Mouse (Mus musculus): ENCODE data around the gene D13Ertd608e. TPM values are rescaled to one million over a fixed set of nuclear protein-coding genes. Genes with fewer than 3 reads are reported as not detected.
"Not testable (repeated sequence)": the region's sequence is repeated elsewhere in the genome, so short reads cannot be mapped to it uniquely, and the experiment has no call there.

Gene D13Ertd608e
- total and polyA plus RNA-seq, 3 experiments: not detected

- Histone ChIP-seq H3K4me3 (ENCODE audit: low read depth, low read length) (no peak overlapping the region), H3K9me3 (replicated peaks) (no peaks in the 10 kb centered on the region), H3K36me3 (replicated peaks) (no peaks in the 10 kb centered on the region), H3K27me3 (ENCODE audit: insufficient read depth, low read length) (0 out of 2 replicates have a peak, but pooled peaks cover 2% of the 10 kb centered on the region), H3K4me1 (ENCODE audit: insufficient read depth, low read depth, low read length) (peaks cover 3% of the 10 kb centered on the region; the same call in 1 of the 2 replicates)
- no peak for ATAC-seq (ENCODE audit: extremely low read depth, insufficient number of reproducible peaks, low FRiP score, poor library complexity, severe bottlenecking)
- no peak for TF ChIP-seq POLR2AphosphoS5 (IDR thresholded peaks at IDR 0.05; ENCODE audit: insufficient replicate concordance, low read depth, low read length)
- TF ChIP-seq GATA1 (IDR thresholded peaks at IDR 0.05; ENCODE audit: borderline replicate concordance, low read length): no peak
- no peak for TF ChIP-seq CTCF (IDR thresholded peaks at IDR 0.05; ENCODE audit: low read depth, low read length)
- TF ChIP-seq TAL1 (conservative IDR thresholded peaks at IDR 0.05; ENCODE audit: low read depth, low read length): no peak
- TF ChIP-seq GATA2 (IDR thresholded peaks at IDR 0.05; ENCODE audit: borderline replicate concordance, low read depth, low read length): no peak
- no peak for DNase-seq (ENCODE audit: low spot score)
Measured at GRCm38 (mm10) chr13:119797656-119798055, 38.1 kb upstream of the D13Ertd608e start.

DNA sequence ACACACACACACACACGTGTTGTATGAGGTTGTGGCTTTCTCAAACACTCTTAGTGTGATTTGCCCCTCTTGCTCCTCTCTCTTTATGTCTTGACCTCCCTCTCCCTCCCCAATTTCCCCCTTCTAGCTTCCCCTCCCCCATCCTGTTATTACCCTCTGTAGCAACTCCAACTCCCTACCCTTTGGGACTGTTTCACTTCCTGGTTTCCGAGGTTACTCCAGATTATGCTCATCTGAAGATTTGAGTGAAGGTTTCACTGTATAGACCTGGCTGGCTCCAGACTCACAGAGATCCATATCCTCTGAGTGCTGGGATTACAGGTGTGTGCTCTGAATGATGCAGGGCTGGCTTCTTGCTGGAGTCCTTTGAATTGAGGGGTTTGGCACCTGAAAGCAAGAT lies 26.9 kb upstream of the D13Ertd608e start:
- no peak for ATAC-seq (ENCODE audit: extremely low read depth, insufficient number of reproducible peaks, low FRiP score, poor library complexity, severe bottlenecking)
- H3K9me3 ChIP-seq (replicated peaks): no peaks in the 10 kb centered on the region

GRCm38 (mm10) chr13:119810031-119810430 lies 25.8 kb upstream of the D13Ertd608e start:
- ATAC-seq (ENCODE audit: extremely low read depth, insufficient number of reproducible peaks, low FRiP score, poor library complexity, severe bottlenecking) (no peak), DNase-seq (ENCODE audit: low spot score) (no peak)
- Histone ChIP-seq H3K9me3 (replicated peaks) (no peaks in the 10 kb centered on the region), H3K36me3 (replicated peaks) (no peaks in the 10 kb centered on the region), H3K27me3 (ENCODE audit: insufficient read depth, low read length) (peaks cover 22% of the 10 kb centered on the region), H3K4me3 (ENCODE audit: low read depth, low read length) (no peak overlapping the region), H3K4me1 (ENCODE audit: insufficient read depth, low read depth, low read length) (no peaks in the 10 kb centered on the region)
- no peak for TF ChIP-seq POLR2AphosphoS5 (IDR thresholded peaks at IDR 0.05; ENCODE audit: insufficient replicate concordance, low read depth, low read length)
- no peak for TF ChIP-seq GATA2 (IDR thresholded peaks at IDR 0.05; ENCODE audit: borderline replicate concordance, low read depth, low read length)
- no peak for TF ChIP-seq GATA1 (IDR thresholded peaks at IDR 0.05; ENCODE audit: borderline replicate concordance, low read length)
- no peak for TF ChIP-seq CTCF (IDR thresholded peaks at IDR 0.05; ENCODE audit: low read depth, low read length)
- no peak for TF ChIP-seq TAL1 (conservative IDR thresholded peaks at IDR 0.05; ENCODE audit: low read depth, low read length)

More for the DNA sequence above, 26.9 kb upstream of the D13Ertd608e start:
- peaks cover 23% of the 10 kb centered on the region for H3K27me3 ChIP-seq (ENCODE audit: insufficient read depth, low read length)
- no peaks in the 10 kb centered on the region for H3K36me3 ChIP-seq (replicated peaks)
- no peak overlapping the region for H3K4me3 ChIP-seq (ENCODE audit: low read depth, low read length)
- DNase-seq (ENCODE audit: low spot score): no peak
- no peaks in the 10 kb centered on the region for H3K4me1 ChIP-seq (ENCODE audit: insufficient read depth, low read depth, low read length)
- no peak for TF ChIP-seq GATA1 (IDR thresholded peaks at IDR 0.05; ENCODE audit: borderline replicate concordance, low read length)
- no peak for TF ChIP-seq POLR2AphosphoS5 (IDR thresholded peaks at IDR 0.05; ENCODE audit: insufficient replicate concordance, low read depth, low read length)
- TF ChIP-seq CTCF (IDR thresholded peaks at IDR 0.05; ENCODE audit: low read depth, low read length): no peak
- TF ChIP-seq GATA2 (IDR thresholded peaks at IDR 0.05; ENCODE audit: borderline replicate concordance, low read depth, low read length): no peak
- TF ChIP-seq TAL1 (conservative IDR thresholded peaks at IDR 0.05; ENCODE audit: low read depth, low read length): no peak

DNA sequence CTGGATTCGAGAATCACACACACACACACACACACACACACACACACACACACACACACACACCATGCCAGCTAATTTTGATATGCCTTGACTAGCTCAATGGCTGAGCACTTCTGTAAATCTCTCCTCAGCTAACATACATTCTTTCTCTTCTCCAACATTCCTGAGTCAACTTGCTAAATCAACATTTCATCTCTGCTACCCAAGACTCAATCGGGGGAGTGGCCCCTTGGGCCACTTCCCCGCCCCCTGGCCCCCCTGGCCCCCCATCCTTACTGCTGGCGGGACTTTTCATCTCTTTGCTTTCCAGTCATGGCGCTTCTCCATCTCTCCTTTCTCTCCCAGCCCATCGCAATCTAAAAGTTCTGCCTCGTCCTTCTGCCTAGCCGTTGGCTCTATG lies 19.0 kb upstream of the D13Ertd608e start:
- Histone ChIP-seq H3K9me3 (replicated peaks) (no peaks in the 10 kb centered on the region), H3K27me3 (ENCODE audit: insufficient read depth, low read length) (0 out of 2 replicates have a peak, but pooled peaks cover 5% of the 10 kb centered on the region), H3K4me3 (ENCODE audit: low read depth, low read length) (no peak overlapping the region), H3K4me1 (ENCODE audit: insufficient read depth, low read depth, low read length) (no peaks in the 10 kb centered on the region), H3K36me3 (replicated peaks) (no peaks in the 10 kb centered on the region)
- DNase-seq (ENCODE audit: low spot score) (no peak), ATAC-seq (ENCODE audit: extremely low read depth, insufficient number of reproducible peaks, low FRiP score, poor library complexity, severe bottlenecking) (no peak)
- no peak for TF ChIP-seq GATA1 (IDR thresholded peaks at IDR 0.05; ENCODE audit: borderline replicate concordance, low read length)
- TF ChIP-seq CTCF (IDR thresholded peaks at IDR 0.05; ENCODE audit: low read depth, low read length): no peak
- TF ChIP-seq TAL1 (conservative IDR thresholded peaks at IDR 0.05; ENCODE audit: low read depth, low read length): no peak
- no peak for TF ChIP-seq GATA2 (IDR thresholded peaks at IDR 0.05; ENCODE audit: borderline replicate concordance, low read depth, low read length)
- TF ChIP-seq POLR2AphosphoS5 (IDR thresholded peaks at IDR 0.05; ENCODE audit: insufficient replicate concordance, low read depth, low read length): no peak

DNA sequence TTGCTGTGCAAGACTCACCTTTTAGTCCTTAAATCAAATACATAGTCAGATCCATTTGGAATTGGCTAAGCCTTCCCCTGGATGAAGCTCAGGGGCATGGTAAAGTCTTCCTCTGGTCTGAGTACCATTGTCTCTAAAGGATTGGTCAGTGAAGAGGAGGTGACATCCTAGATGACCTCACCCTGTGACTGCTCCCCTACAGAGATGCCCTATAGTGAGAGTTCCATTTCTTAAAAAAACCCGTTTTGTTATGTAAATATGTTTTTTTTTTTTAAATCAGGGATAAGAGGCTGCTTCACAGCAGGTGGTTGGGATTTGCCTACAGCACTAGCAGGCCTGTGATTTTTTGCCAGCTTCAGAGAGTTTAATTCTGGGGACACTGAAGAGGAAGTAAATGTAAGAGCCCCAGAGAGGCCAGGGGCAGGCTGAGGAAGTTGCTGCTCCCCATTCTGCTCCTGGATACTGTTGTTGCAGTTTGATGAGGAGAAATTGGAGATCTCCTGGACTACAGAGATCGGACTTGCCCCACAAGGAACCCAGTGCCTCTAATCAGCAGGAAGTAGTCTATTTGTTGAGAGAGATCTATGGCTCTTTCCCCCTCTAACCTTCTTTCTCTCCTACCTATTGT lies 18.1 kb upstream of the D13Ertd608e start:
- H3K36me3 ChIP-seq (replicated peaks): no peaks in the 10 kb centered on the region
- DNase-seq (ENCODE audit: low spot score) (no peak), ATAC-seq (ENCODE audit: extremely low read depth, insufficient number of reproducible peaks, low FRiP score, poor library complexity, severe bottlenecking) (no peak)
- H3K27me3 ChIP-seq (ENCODE audit: insufficient read depth, low read length): 0 out of 2 replicates have a peak, but pooled peaks cover under 1% of the 10 kb centered on the region
- no peaks in the 10 kb centered on the region for H3K9me3 ChIP-seq (replicated peaks)
- no peak overlapping the region for H3K4me3 ChIP-seq (ENCODE audit: low read depth, low read length)
- no peak for TF ChIP-seq CTCF (IDR thresholded peaks at IDR 0.05; ENCODE audit: low read depth, low read length)
- no peaks in the 10 kb centered on the region for H3K4me1 ChIP-seq (ENCODE audit: insufficient read depth, low read depth, low read length)

GRCm38 (mm10) chr13:119830116-119830515 lies 5.7 kb upstream of the D13Ertd608e start, which contains the start of gene AF067063:
AF067063 (minus strand) TSS chr13:119830216.
- not testable (repeated sequence) for H3K27me3 ChIP-seq (ENCODE audit: insufficient read depth, low read length); H3K36me3 ChIP-seq (replicated peaks); ATAC-seq (ENCODE audit: extremely low read depth, insufficient number of reproducible peaks, low FRiP score, poor library complexity, severe bottlenecking); DNase-seq (ENCODE audit: low spot score); H3K4me1 ChIP-seq (ENCODE audit: insufficient read depth, low read depth, low read length); H3K4me3 ChIP-seq (ENCODE audit: low read depth, low read length); H3K9me3 ChIP-seq (replicated peaks)

- H3K4me3 ChIP-seq (ENCODE audit: low read depth, low read length); H3K27me3 ChIP-seq (ENCODE audit: insufficient read depth, low read length); DNase-seq (ENCODE audit: low spot score); ATAC-seq (ENCODE audit: extremely low read depth, insufficient number of reproducible peaks, low FRiP score, poor library complexity, severe bottlenecking); H3K36me3 ChIP-seq (replicated peaks); H3K9me3 ChIP-seq (replicated peaks); H3K4me1 ChIP-seq (ENCODE audit: insufficient read depth, low read depth, low read length): not testable (repeated sequence)
Measured at GRCm38 (mm10) chr13:119836324-119836811, 562 bp downstream of the D13Ertd608e start.

- not testable (repeated sequence) for ATAC-seq (ENCODE audit: extremely low read depth, insufficient number of reproducible peaks, low FRiP score, poor library complexity, severe bottlenecking); DNase-seq (ENCODE audit: low spot score); H3K4me3 ChIP-seq (ENCODE audit: low read depth, low read length); H3K27me3 ChIP-seq (ENCODE audit: insufficient read depth, low read length); H3K4me1 ChIP-seq (ENCODE audit: insufficient read depth, low read depth, low read length); H3K9me3 ChIP-seq (replicated peaks); H3K36me3 ChIP-seq (replicated peaks)
Measured at GRCm38 (mm10) chr13:119837719-119838337, 2.0 kb downstream of the D13Ertd608e start.

GRCm38 (mm10) chr13:119839982-119840381 lies 4.2 kb downstream of the D13Ertd608e start:
- DNase-seq (ENCODE audit: low spot score); H3K27me3 ChIP-seq (ENCODE audit: insufficient read depth, low read length); H3K9me3 ChIP-seq (replicated peaks); H3K4me3 ChIP-seq (ENCODE audit: low read depth, low read length); H3K4me1 ChIP-seq (ENCODE audit: insufficient read depth, low read depth, low read length); ATAC-seq (ENCODE audit: extremely low read depth, insufficient number of reproducible peaks, low FRiP score, poor library complexity, severe bottlenecking); H3K36me3 ChIP-seq (replicated peaks): not testable (repeated sequence)

Measured in G1E (cell line).